Mouse (Mus musculus) kidney, postnatal 10 days (tissue): ENCODE measurements around the gene Ncaph.
A peak's percentile ranks its signal among the peaks of the same experiment; 100 is the strongest.
"Not testable (repeated sequence)": the region's sequence is repeated elsewhere in the genome, so short reads cannot be mapped to it uniquely, and the experiment has no call there.

Experiments
- DNase-seq: peaks from one replicate; pipeline ENCODE4 v3.0.0; 2021; ENCODE audit warnings: mixed read lengths

Gene Ncaph

DNA sequence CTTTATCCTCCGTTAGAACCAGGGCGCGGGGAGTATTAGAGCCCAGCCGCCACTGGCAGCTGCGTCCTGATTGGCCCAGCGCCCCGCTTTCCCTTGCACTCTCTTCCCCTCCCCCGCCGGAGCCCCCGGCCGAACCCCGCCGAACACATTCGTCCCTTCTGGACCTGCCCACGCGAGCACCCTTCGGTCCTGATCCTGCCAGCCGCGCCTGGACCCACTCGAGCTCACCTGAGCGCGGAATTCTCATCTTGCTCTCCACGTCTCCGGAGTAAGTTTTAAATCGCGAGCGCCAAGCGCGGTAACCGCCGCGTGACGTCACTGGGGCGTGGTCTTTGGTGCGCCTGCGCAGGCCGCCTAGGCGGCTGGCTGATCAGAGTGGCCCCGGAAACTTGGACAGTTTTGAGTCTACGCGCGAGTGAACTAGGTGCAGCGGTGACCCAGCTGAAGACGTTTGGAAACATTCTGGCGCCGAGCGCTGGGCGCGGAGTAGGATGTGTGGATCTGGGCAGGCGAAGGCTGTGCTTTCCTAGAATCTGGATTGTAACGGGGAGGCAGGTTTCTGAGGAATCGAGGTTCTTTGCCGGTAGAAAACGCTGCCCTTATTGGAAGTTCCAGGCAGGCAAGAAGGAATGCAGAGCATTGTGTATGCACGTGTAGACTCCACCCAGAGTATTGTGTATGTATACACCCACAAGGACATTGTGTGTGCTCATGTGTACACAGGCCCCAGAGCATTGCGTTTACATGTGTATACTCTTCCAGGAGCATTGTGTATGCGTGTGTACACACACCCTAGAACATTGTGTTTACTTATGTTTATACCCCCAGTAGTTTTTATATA is at the start of gene Ncaph:
Ncaph (minus strand) TSS at position 334 of the 841 bp plus-strand sequence.
- peak; percentile 97 for DNase-seq

GRCm38 (mm10) chr2:127182598-127183381 is 49.0 kb upstream of the Ncaph start:
- peak; percentile 85 for DNase-seq

GRCm38 (mm10) chr2:127166261-127166660 is 32.5 kb upstream of the Ncaph start:
- DNase-seq, result peak; percentile 22

DNA sequence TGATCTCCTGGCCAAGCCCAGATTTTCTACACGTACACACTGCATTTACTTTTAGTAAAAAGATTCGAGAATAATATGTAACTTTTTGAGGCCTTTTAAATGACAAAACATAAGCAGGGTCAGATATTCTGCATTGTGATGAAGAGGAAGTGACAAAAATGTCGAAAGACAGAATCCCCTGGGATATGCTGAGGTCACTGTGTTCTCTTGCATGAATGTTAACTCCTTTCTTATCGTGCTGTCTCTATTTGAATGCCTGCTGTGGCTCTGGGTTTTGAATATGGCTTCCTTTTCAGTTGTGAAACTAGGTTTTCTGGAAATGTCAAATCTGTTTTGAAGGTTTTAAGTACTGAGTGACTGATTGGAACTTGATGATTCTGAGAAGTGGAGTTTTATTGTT is 31.9 kb upstream of the Ncaph start:
- DNase-seq, result no peak

- no peak for DNase-seq
Observed at GRCm38 (mm10) chr2:127145699-127146098, 11.9 kb upstream of the Ncaph start.

- peak; percentile 90 for DNase-seq
Observed at GRCm38 (mm10) chr2:127143158-127144063, 9.7 kb upstream of the Ncaph start, which contains the start of gene Itpripl1. TSS of gene Itpripl1 (minus strand) at chr2:127143442.

GRCm38 (mm10) chr2:127142577-127143157 is 8.9 kb upstream of the Ncaph start:
- no peak for DNase-seq

DNA sequence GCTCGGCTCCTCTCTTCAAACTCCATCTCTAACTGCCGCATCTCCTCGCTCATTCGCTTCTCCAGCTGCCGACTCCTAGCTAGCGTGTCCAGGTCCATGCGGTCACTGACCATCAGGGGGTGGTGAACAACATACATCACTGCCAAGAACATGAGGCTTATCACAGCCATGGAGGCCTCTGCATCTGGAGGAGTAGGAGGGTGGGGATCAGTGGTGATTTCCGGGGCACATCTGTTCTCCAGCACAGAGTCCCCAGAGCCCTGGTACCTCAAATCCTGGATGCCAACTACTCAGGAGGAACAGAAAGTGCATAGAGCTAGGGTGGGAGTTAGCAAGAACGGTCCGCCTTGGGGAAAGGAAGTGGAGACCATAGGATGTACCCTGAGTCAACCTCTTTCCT is 8.3 kb upstream of the Ncaph start:
- DNase-seq, result no peak

GRCm38 (mm10) chr2:127140011-127140410 is 6.3 kb upstream of the Ncaph start:
- no peak for DNase-seq

GRCm38 (mm10) chr2:127139605-127140004 is 5.9 kb upstream of the Ncaph start:
- no peak for DNase-seq

GRCm38 (mm10) chr2:127139094-127139493 is 5.3 kb upstream of the Ncaph start:
- no peak for DNase-seq

GRCm38 (mm10) chr2:127138449-127138848 is 4.7 kb upstream of the Ncaph start:
- DNase-seq, result no peak

- DNase-seq, result no peak
Observed at GRCm38 (mm10) chr2:127137838-127138420, 4.2 kb upstream of the Ncaph start.

- DNase-seq, result peak; percentile 77
Observed at GRCm38 (mm10) chr2:127136979-127137378, 3.2 kb upstream of the Ncaph start.

GRCm38 (mm10) chr2:127135255-127135654 is 1.5 kb upstream of the Ncaph start:
- DNase-seq, result not testable (repeated sequence)

GRCm38 (mm10) chr2:127131353-127131752 is 2.4 kb downstream of the Ncaph start:
- no peak for DNase-seq

DNA sequence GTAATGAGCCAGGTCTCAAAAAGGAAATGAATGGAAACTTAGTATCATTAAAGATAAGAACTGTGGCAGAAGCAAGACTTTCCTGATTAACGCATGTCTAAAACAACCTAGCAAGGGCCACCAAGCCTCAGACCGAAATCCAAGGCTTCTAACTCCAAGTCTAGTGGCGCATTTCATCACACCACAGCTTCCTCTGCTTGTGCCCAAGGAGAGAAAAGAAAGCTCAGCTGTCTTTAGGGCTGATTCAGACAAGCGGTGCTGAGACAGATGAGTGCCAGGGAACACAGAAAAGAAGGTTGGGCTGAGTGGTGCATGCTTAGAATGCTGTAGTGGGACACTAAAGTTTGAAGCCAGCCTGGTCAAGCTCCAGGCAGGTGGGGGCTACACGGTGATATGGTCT is 4.8 kb downstream of the Ncaph start:
- no peak for DNase-seq

GRCm38 (mm10) chr2:127121591-127122235 is 12.0 kb downstream of the Ncaph start:
- DNase-seq, result peak; percentile 82

DNA sequence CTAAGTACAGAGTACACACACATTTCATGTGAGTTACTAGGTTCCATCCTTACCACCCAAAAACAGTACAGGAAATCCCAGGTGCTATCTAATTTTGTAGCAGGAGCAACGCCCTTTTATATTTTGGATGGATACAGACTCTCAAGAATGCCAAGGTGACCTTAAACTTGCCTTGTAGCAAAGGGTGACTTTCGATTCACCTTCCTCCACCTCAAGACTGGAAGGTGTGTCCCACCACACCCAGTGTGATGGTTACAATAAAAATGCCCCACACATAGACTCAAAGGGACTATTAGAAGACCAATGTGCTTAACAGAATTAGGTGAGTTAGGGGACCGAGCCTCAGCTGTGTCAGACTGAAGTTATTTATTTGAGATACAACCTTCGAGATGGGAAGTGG is 24.8 kb downstream of the Ncaph start:
- DNase-seq, result no peak

- peak; percentile 28 for DNase-seq
Observed at GRCm38 (mm10) chr2:127092000-127092399, 41.8 kb downstream of the Ncaph start.

GRCm38 (mm10) chr2:127090151-127090550 is 43.6 kb downstream of the Ncaph start:
- DNase-seq, result not testable (repeated sequence)
